ENCODE assay signal across 20 mouse cellular contexts in genomic region chr12:107757184-107757583, GRCm38 (mm10).
A peak's percentile ranks its signal among the peaks of the same experiment; 100 is the strongest.
DNase-seq lines count a peak whose midpoint lies in the region; ATAC-seq lines count a peak whose summit lies in the region.
"Had no signal": no experiment of that assay in that cellular context is flagged by ENCODE, and none has a peak within 500 bp of the region (broad histone marks: within the 10 kb centered on the region; RNA-seq: fewer than 3 reads in every experiment).

No protein-coding gene starts in this region.

- H3K27me3 ChIP-seq in forebrain, embryonic 10.5 days (ENCODE audit: poor library complexity, severe bottlenecking) = peaks cover 18% of the 10 kb centered on the region
- no peaks in the 10 kb centered on the region for H3K27me3 ChIP-seq in forebrain, embryonic 11.5 days (ENCODE audit: control insufficient read depth, insufficient read depth, low read length)
- H3K27me3 ChIP-seq in lung, embryonic 16.5 days (ENCODE audit: control insufficient read depth, insufficient read depth, low read depth, low read length) = no peaks in the 10 kb centered on the region
- H3K27me3 ChIP-seq in embryonic facial prominence, embryonic 15.5 days = no peaks in the 10 kb centered on the region
- H3K27me3 ChIP-seq: intestine, embryonic 15.5 days; liver, embryonic 13.5 days; megakaryocyte, embryonic 14.5 days; neural tube, embryonic 15.5 days had no signal

- H3K9me3 ChIP-seq in forebrain, embryonic 10.5 days = no peaks in the 10 kb centered on the region
- H3K9me3 ChIP-seq in forebrain, embryonic 11.5 days (ENCODE audit: control insufficient read depth, low read length) = no peaks in the 10 kb centered on the region
- H3K9me3 ChIP-seq in lung, embryonic 16.5 days (ENCODE audit: control insufficient read depth, low read length) = no peaks in the 10 kb centered on the region
- no peaks in the 10 kb centered on the region for H3K9me3 ChIP-seq in embryonic facial prominence, embryonic 15.5 days (replicated peaks)
- H3K9me3 ChIP-seq: heart, embryonic 13.5 days; intestine, embryonic 15.5 days; liver, embryonic 13.5 days; neural tube, embryonic 15.5 days had no signal

- H3K4me3 ChIP-seq in forebrain, embryonic 10.5 days = no peak overlapping the region
- H3K4me3 ChIP-seq in forebrain, embryonic 11.5 days (ENCODE audit: low read depth, low read length) = no peak overlapping the region
- H3K4me3 ChIP-seq in lung, embryonic 16.5 days (ENCODE audit: low read length) = no peak overlapping the region
- no peak overlapping the region for H3K4me3 ChIP-seq in embryonic facial prominence, embryonic 15.5 days (replicated peaks)
- H3K4me3 ChIP-seq: heart, embryonic 13.5 days; intestine, embryonic 15.5 days; liver, embryonic 13.5 days; megakaryocyte, embryonic 14.5 days; neural tube, embryonic 15.5 days had no signal

- no peak overlapping the region for H3K4me2 ChIP-seq in forebrain, embryonic 11.5 days (ENCODE audit: low read depth, low read length, severe bottlenecking)
- no peak overlapping the region for H3K4me2 ChIP-seq in lung, embryonic 16.5 days (ENCODE audit: low read depth, low read length)
- H3K4me2 ChIP-seq in embryonic facial prominence, embryonic 15.5 days (replicated peaks) = no peak overlapping the region
- H3K4me2 ChIP-seq: heart, embryonic 13.5 days; hindbrain, embryonic 14.5 days; intestine, embryonic 15.5 days; liver, embryonic 13.5 days; neural tube, embryonic 15.5 days had no signal

- WGBS in forebrain, embryonic 10.5 days = 37% methylated on average over 10 of the region's 10 CpGs
- 32% methylated on average over 10 of the region's 10 CpGs for WGBS in forebrain, embryonic 11.5 days
- 29% methylated on average over 10 of the region's 10 CpGs for WGBS in lung, embryonic 16.5 days
- WGBS in embryonic facial prominence, embryonic 15.5 days = 22% methylated on average over 10 of the region's 10 CpGs

- H3K36me3 ChIP-seq in forebrain, embryonic 10.5 days (replicated peaks) = no peaks in the 10 kb centered on the region
- H3K36me3 ChIP-seq in forebrain, embryonic 11.5 days (ENCODE audit: control insufficient read depth, insufficient read depth, low read length) = no peaks in the 10 kb centered on the region
- no peaks in the 10 kb centered on the region for H3K36me3 ChIP-seq in lung, embryonic 16.5 days (ENCODE audit: control insufficient read depth, insufficient read depth, low read length)
- no peaks in the 10 kb centered on the region for H3K36me3 ChIP-seq in embryonic facial prominence, embryonic 15.5 days
- H3K36me3 ChIP-seq: G1E; heart, embryonic 13.5 days; intestine, embryonic 15.5 days; liver, embryonic 13.5 days; neural tube, embryonic 15.5 days had no signal

- H3K4me1 ChIP-seq in forebrain, embryonic 10.5 days = peaks cover 62% of the 10 kb centered on the region
- peaks cover 29% of the 10 kb centered on the region for H3K4me1 ChIP-seq in forebrain, embryonic 11.5 days (replicated peaks; ENCODE audit: control insufficient read depth, insufficient read depth, low read length)
- H3K4me1 ChIP-seq in lung, embryonic 16.5 days (replicated peaks; ENCODE audit: control insufficient read depth, insufficient read depth, low read length) = peaks cover 45% of the 10 kb centered on the region
- peaks cover 39% of the 10 kb centered on the region for H3K4me1 ChIP-seq in embryonic facial prominence, embryonic 15.5 days
- H3K4me1 ChIP-seq: liver, embryonic 13.5 days; megakaryocyte, embryonic 14.5 days had no signal

- peak overlapping the region; percentile 45; the same call in 1 of the 2 replicates for H3K27ac ChIP-seq in forebrain, embryonic 10.5 days
- H3K27ac ChIP-seq in forebrain, embryonic 11.5 days (ENCODE audit: low read depth, low read length) = no peak overlapping the region
- H3K27ac ChIP-seq in lung, embryonic 16.5 days (ENCODE audit: low read length) = no peak overlapping the region
- H3K27ac ChIP-seq in embryonic facial prominence, embryonic 15.5 days (replicated peaks) = 0 out of 2 replicates have a peak overlapping the region, but pooled peaks have one; percentile 2
- H3K27ac ChIP-seq: heart, embryonic 13.5 days; hindbrain, embryonic 14.5 days; intestine, embryonic 15.5 days; liver, embryonic 13.5 days; neural tube, embryonic 15.5 days had no signal

- DNase-seq in forebrain, embryonic 10.5 days (ENCODE audit: extremely low spot score, low spot score) = no peak
- DNase-seq in forebrain, embryonic 11.5 days (ENCODE audit: low spot score) = no peak
- DNase-seq in lung, postnatal 14 days = no peak
- DNase-seq in MN1 (ENCODE audit: low spot score) = no peak
- no peak for DNase-seq in adrenal gland, postnatal 25 days
- DNase-seq: cerebellum, adult 8-10 months; heart, adult 18-20 months; heart, postnatal 36 days; kidney, postnatal 36 days; liver, embryonic 13.5 days; thymus, postnatal 36 days had no signal

- H3K9ac ChIP-seq in forebrain, embryonic 11.5 days (ENCODE audit: low read length) = no peak overlapping the region
- 0 out of 2 replicates have a peak overlapping the region, but pooled peaks have one; percentile 23 for H3K9ac ChIP-seq in lung, embryonic 16.5 days (ENCODE audit: low read length)
- no peak overlapping the region for H3K9ac ChIP-seq in embryonic facial prominence, embryonic 15.5 days
- H3K9ac ChIP-seq: heart, embryonic 13.5 days; hindbrain, embryonic 14.5 days; intestine, embryonic 15.5 days; liver, embryonic 13.5 days; neural tube, embryonic 15.5 days had no signal

- ATAC-seq in forebrain, embryonic 11.5 days (replicated peaks; ENCODE audit: low FRiP score) = no peak
- ATAC-seq in lung, embryonic 16.5 days (ENCODE audit: low read depth) = no peak
- ATAC-seq in embryonic facial prominence, embryonic 15.5 days (ENCODE audit: insufficient number of reproducible peaks, low FRiP score, low TSS enrichment, low read depth) = no peak
- ATAC-seq: intestine, embryonic 15.5 days; midbrain, embryonic 16.5 days had no signal

Comparison
In these comparisons a context has a peak if more than half of its experiments do, and no peak if none do; other contexts are left out.
1. H3K27ac ChIP-seq: peak in forebrain, embryonic 10.5 days (single experiment) and embryonic facial prominence, embryonic 15.5 days (single experiment); none in forebrain, embryonic 11.5 days (single experiment) and lung, embryonic 16.5 days (single experiment).